Mouse (Mus musculus): ENCODE data around the gene Tmem184a. TPM values are rescaled to one million over a fixed set of nuclear protein-coding genes. Genes with fewer than 3 reads are reported as not detected.
A peak's percentile ranks its signal among the peaks of the same experiment; 100 is the strongest.

The Tmem184a gene
- polyA plus RNA-seq, 1 experiment from 2014 or later: 1.7 TPM

- Histone ChIP-seq H3K27ac (ENCODE audit: low read length) (peak overlapping the region; percentile 98), H3K4me3 (ENCODE audit: low read depth, low read length) (peak overlapping the region; percentile 99), H3K4me1 (ENCODE audit: control insufficient read depth, low read depth, low read length) (peaks cover 69% of the 10 kb centered on the region), H3K4me2 (ENCODE audit: low read depth, low read length) (peak overlapping the region; percentile 77), H3K27me3 (ENCODE audit: control insufficient read depth, insufficient read depth, low read depth, low read length) (no peaks in the 10 kb centered on the region), H3K9ac (ENCODE audit: low read depth, low read length) (peak overlapping the region; percentile 99), H3K9me3 (replicated peaks; ENCODE audit: control insufficient read depth, low read length) (no peaks in the 10 kb centered on the region), H3K36me3 (ENCODE audit: control insufficient read depth, insufficient read depth) (peaks cover 11% of the 10 kb centered on the region)
- WGBS (ENCODE audit: insufficient replicate concordance): 3% methylated on average over 11 of the region's 11 CpGs
- ATAC-seq (ENCODE audit: low read depth): peak; percentile 28
Observed at GRCm38 (mm10) chr5:139793338-139794089, 26.2 kb downstream of the Tmem184a start.

- peaks cover 68% of the 10 kb centered on the region for H3K4me1 ChIP-seq (ENCODE audit: control insufficient read depth, low read depth, low read length)
- no peaks in the 10 kb centered on the region for H3K27me3 ChIP-seq (ENCODE audit: control insufficient read depth, insufficient read depth, low read depth, low read length)
- peak overlapping the region; percentile 99 for H3K4me3 ChIP-seq (ENCODE audit: low read depth, low read length)
- WGBS (ENCODE audit: insufficient replicate concordance): 8% methylated on average over 3 of the region's 3 CpGs
- peak overlapping the region; percentile 99 for H3K9ac ChIP-seq (ENCODE audit: low read depth, low read length)
- peaks cover 9% of the 10 kb centered on the region for H3K36me3 ChIP-seq (ENCODE audit: control insufficient read depth, insufficient read depth)
- peak overlapping the region; percentile 77 for H3K4me2 ChIP-seq (ENCODE audit: low read depth, low read length)
- no peaks in the 10 kb centered on the region for H3K9me3 ChIP-seq (replicated peaks; ENCODE audit: control insufficient read depth, low read length)
- peak overlapping the region; percentile 98 for H3K27ac ChIP-seq (ENCODE audit: low read length)
- no peak for ATAC-seq (ENCODE audit: low read depth)
Observed at GRCm38 (mm10) chr5:139792966-139793337, 26.8 kb downstream of the Tmem184a start.

DNA sequence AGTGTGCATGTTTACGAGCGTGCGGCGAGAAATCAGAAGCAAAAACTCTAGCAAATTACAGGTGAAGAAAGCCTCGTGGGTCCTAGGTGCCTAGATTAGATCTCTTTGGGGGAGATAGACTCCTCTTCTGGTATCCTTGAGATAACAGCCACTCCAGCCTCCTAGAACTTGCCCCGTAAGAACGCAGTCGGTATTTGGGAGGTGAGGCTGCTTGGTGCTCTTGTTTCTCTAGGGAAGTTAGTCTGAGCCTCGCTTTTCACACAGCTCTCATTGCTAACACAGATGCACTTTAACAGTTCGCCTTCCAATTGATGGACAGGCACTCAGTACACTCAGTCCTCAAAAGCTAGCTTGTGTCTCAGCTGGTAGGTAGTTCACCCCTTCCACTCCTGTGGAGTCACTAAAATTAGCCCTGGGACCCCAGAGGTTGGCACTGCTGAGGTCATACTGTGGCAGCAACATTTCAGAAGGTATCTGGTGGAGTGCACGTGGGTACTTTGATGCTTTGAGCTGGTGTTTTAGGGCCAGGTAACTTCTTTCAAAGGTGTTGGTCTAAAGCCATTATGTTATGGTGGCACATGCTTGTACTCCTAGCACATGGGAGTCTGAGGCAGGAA, 27.4 kb downstream of the Tmem184a start:
- Histone ChIP-seq H3K27me3 (ENCODE audit: control insufficient read depth, insufficient read depth, low read depth, low read length) (no peaks in the 10 kb centered on the region), H3K9me3 (replicated peaks; ENCODE audit: control insufficient read depth, low read length) (no peaks in the 10 kb centered on the region), H3K9ac (ENCODE audit: low read depth, low read length) (peak overlapping the region; percentile 99), H3K4me2 (ENCODE audit: low read depth, low read length) (peak overlapping the region; percentile 77), H3K4me3 (ENCODE audit: low read depth, low read length) (peak overlapping the region; percentile 99), H3K36me3 (ENCODE audit: control insufficient read depth, insufficient read depth) (peaks cover 9% of the 10 kb centered on the region), H3K27ac (ENCODE audit: low read length) (peak overlapping the region; percentile 98), H3K4me1 (ENCODE audit: control insufficient read depth, low read depth, low read length) (peaks cover 63% of the 10 kb centered on the region)
- ATAC-seq (ENCODE audit: low read depth): peak; percentile 0; the same call in 1 of the 2 replicates
- 7% methylated on average over 11 of the region's 11 CpGs for WGBS (ENCODE audit: insufficient replicate concordance)

DNA sequence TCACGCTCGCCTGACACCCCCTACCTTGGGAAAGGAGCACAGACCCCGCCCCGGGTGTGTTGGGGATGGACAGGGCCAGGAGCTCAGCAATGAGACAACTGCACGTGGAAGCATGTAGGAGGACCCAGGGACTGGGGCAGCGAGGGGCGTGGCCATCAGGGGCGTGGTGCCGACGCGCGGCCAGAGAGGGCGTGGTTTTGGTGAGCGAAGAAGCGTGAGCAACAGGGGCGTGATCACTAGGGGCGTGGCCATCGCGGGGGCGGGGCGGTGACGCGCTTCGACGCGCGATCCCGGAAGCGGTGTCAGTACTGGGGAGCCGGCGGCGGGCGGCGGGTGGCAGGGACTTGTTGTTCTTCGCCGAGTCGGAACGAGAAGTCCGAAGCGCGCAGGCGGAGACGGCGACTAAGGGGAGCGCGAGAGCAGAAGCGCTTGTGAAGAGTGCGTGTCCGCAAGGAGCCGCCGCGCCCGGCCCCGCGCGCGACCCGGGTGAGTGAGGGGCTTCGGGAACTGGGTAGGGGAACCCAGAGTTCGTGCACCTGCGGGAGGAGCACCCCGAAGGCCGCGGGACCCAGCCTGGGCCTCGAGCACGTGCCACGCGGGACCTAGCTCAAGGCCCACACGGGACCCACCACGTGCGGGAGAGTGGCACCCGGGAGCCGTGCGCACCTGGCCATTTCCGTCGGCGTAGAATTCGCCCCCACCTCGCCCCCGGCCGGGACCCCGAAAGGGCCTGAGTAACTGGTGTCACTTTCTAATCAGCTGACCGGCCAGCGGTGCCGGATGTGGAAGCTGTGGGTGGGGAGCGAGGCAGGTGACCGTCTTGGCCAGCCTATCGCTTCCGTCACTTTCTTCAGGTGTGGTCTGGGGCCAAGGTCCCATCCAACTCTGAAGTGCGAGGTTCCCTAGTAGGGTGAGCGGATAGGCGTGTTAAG, 28.2 kb downstream of the Tmem184a start, which contains the start of gene Mafk:
Gene Mafk (plus strand): TSS at position 287 of the 932 bp plus-strand sequence.
- Histone ChIP-seq H3K9me3 (replicated peaks; ENCODE audit: control insufficient read depth, low read length) (no peaks in the 10 kb centered on the region), H3K4me3 (ENCODE audit: low read depth, low read length) (peak within 1 kb of the TSS; percentile 99), H3K4me2 (ENCODE audit: low read depth, low read length) (peak within 1 kb of the TSS; percentile 77), H3K27ac (ENCODE audit: low read length) (peak within 1 kb of the TSS; percentile 98), H3K4me1 (ENCODE audit: control insufficient read depth, low read depth, low read length) (peaks cover 56% of the 10 kb centered on the region), H3K27me3 (ENCODE audit: control insufficient read depth, insufficient read depth, low read depth, low read length) (no peaks in the 10 kb centered on the region), H3K36me3 (ENCODE audit: control insufficient read depth, insufficient read depth) (peaks cover 6% of the 10 kb centered on the region), H3K9ac (ENCODE audit: low read depth, low read length) (peak within 1 kb of the TSS; percentile 99)
- ATAC-seq (ENCODE audit: low read depth): peak; percentile 85
- under 1% methylated on average over 88 of the region's 92 CpGs for WGBS (ENCODE audit: insufficient replicate concordance)

DNA sequence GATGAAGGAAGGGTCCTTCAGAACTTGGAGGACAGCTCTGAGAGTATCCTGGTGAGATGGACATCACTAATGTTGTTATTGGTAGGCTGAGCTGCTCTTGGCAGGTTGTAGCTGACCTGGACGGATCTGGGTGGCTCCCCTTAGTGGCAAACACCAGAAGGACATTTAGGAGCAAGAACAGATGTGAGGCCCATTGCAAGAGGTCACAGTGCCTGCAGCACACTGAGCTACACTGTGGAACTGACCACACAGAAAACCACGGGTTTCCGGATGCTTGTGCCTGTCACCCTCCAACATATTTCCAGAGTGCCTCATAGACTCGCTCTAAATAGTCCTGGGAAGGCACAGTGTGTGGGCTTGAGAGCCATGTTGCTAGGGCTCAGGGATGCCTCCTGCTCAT, 30.3 kb downstream of the Tmem184a start:
- 29% methylated on average over 4 of the region's 4 CpGs for WGBS (ENCODE audit: insufficient replicate concordance)
- no peak for ATAC-seq (ENCODE audit: low read depth)
- peaks cover 3% of the 10 kb centered on the region; the same call in 1 of the 2 replicates for H3K36me3 ChIP-seq (ENCODE audit: control insufficient read depth, insufficient read depth)
- H3K4me1 ChIP-seq (ENCODE audit: control insufficient read depth, low read depth, low read length): peaks cover 37% of the 10 kb centered on the region
- no peak overlapping the region for H3K4me3 ChIP-seq (ENCODE audit: low read depth, low read length)
- no peaks in the 10 kb centered on the region for H3K9me3 ChIP-seq (replicated peaks; ENCODE audit: control insufficient read depth, low read length)
- H3K27ac ChIP-seq (ENCODE audit: low read length): no peak overlapping the region
- H3K9ac ChIP-seq (ENCODE audit: low read depth, low read length): no peak overlapping the region
- no peak overlapping the region for H3K4me2 ChIP-seq (ENCODE audit: low read depth, low read length)
- H3K27me3 ChIP-seq (ENCODE audit: control insufficient read depth, insufficient read depth, low read depth, low read length): no peaks in the 10 kb centered on the region

DNA sequence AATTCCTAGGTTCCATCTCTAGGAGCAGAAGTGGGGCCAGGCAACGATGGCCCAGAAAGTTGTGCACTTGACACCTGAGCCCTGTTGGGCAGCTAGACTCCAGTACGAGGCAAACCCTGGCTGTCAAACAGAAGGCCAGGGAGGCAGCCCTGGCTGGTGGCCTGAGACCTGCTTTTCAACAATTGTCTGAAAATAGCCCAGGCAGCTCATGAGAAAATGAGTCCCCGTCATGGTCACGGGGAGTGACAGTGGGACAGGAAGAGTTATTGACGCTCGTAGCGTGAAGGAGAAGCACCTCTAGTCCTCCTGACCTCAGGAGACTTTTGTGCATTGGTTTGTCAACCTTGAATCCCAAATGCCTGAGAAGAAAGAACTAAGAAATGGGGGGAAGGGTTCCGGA, 38.3 kb downstream of the Tmem184a start:
- H3K4me2 ChIP-seq (ENCODE audit: low read depth, low read length): no peak overlapping the region
- H3K4me3 ChIP-seq (ENCODE audit: low read depth, low read length): no peak overlapping the region
- no peaks in the 10 kb centered on the region; the same call in 1 of the 2 replicates for H3K4me1 ChIP-seq (ENCODE audit: control insufficient read depth, low read depth, low read length)
- H3K27me3 ChIP-seq (ENCODE audit: control insufficient read depth, insufficient read depth, low read depth, low read length): no peaks in the 10 kb centered on the region
- no peaks in the 10 kb centered on the region for H3K9me3 ChIP-seq (replicated peaks; ENCODE audit: control insufficient read depth, low read length)
- H3K9ac ChIP-seq (ENCODE audit: low read depth, low read length): no peak overlapping the region
- whole genome bisulfite sequencing (ENCODE audit: insufficient replicate concordance): 73% methylated on average over 8 of the region's 8 CpGs
- H3K36me3 ChIP-seq (ENCODE audit: control insufficient read depth, insufficient read depth): no peaks in the 10 kb centered on the region
- ATAC-seq (ENCODE audit: low read depth): no peak
- no peak overlapping the region for H3K27ac ChIP-seq (ENCODE audit: low read length)

- Histone ChIP-seq H3K9ac (ENCODE audit: low read depth, low read length) (no peak overlapping the region), H3K4me2 (ENCODE audit: low read depth, low read length) (no peak overlapping the region), H3K27me3 (ENCODE audit: control insufficient read depth, insufficient read depth, low read depth, low read length) (no peaks in the 10 kb centered on the region), H3K36me3 (ENCODE audit: control insufficient read depth, insufficient read depth) (no peaks in the 10 kb centered on the region; the same call in 1 of the 2 replicates), H3K4me3 (ENCODE audit: low read depth, low read length) (no peak overlapping the region), H3K9me3 (replicated peaks; ENCODE audit: control insufficient read depth, low read length) (no peaks in the 10 kb centered on the region), H3K27ac (ENCODE audit: low read length) (peak overlapping the region; percentile 48), H3K4me1 (ENCODE audit: control insufficient read depth, low read depth, low read length) (peaks cover 12% of the 10 kb centered on the region)
- ATAC-seq (ENCODE audit: low read depth): no peak
- WGBS (ENCODE audit: insufficient replicate concordance): 30% methylated on average over 5 of the region's 5 CpGs
Observed at GRCm38 (mm10) chr5:139776966-139777365, 42.8 kb downstream of the Tmem184a start.

DNA sequence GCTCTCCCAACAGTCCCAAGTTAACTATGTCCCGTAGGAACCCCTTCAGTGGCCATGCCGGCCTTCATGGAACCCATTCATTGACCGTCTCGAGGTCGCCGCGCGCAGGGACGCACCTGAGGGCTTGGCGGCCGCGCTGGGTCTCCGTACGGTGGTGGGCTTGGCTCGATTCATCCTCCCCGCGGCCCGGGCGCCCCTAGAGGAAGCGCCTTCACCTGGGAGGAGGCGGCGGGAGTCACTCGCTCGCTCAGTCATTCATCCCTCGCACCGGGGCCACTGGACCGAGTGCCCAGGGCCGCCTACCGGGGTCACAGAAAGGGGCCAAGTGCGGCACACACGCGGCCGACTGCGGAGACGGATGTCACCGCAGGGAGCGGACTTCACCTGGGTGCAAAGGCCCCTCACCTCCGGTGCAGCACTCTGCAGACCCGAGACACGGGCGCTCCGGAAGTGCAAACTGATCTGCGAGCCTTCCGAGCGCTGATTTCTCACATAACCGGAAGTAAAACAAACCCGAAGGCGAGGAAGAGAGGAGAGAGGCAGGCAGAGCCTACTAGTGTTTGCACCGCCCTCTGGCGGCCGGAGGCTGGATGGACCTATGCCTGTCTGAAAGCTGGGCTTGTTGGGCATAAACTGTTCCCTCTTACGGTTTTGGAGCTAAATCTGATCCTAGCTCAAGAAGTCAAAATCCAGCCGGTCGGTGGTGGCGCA, 44.3 kb downstream of the Tmem184a start, which contains the start of gene Ints1:
Gene Ints1 (minus strand): TSS at position 459 of the 711 bp plus-strand sequence.
- H3K27me3 ChIP-seq (ENCODE audit: control insufficient read depth, insufficient read depth, low read depth, low read length): no peaks in the 10 kb centered on the region
- peak within 1 kb of the TSS; percentile 83 for H3K4me2 ChIP-seq (ENCODE audit: low read depth, low read length)
- peak within 1 kb of the TSS; percentile 50 for H3K27ac ChIP-seq (ENCODE audit: low read length)
- peaks cover 9% of the 10 kb centered on the region; the same call in 1 of the 2 replicates for H3K36me3 ChIP-seq (ENCODE audit: control insufficient read depth, insufficient read depth)
- H3K9me3 ChIP-seq (replicated peaks; ENCODE audit: control insufficient read depth, low read length): no peaks in the 10 kb centered on the region
- peak; percentile 93 for ATAC-seq (ENCODE audit: low read depth)
- H3K4me1 ChIP-seq (ENCODE audit: control insufficient read depth, low read depth, low read length): peaks cover 12% of the 10 kb centered on the region
- peak within 1 kb of the TSS; percentile 76 for H3K9ac ChIP-seq (ENCODE audit: low read depth, low read length)
- H3K4me3 ChIP-seq (ENCODE audit: low read depth, low read length): peak within 1 kb of the TSS; percentile 84
- WGBS (ENCODE audit: insufficient replicate concordance): under 1% methylated on average over 55 of the region's 55 CpGs
